Mouse (Mus musculus): ENCODE data around the gene Tspan5. TPM values are rescaled to one million over a fixed set of nuclear protein-coding genes. Genes with fewer than 3 reads are reported as not detected.

The Tspan5 gene
- polyA plus RNA-seq, 2 experiments, result 2.0 to 2.9 TPM

GRCm38 (mm10) chr3:138909313-138909712, 167.3 kb downstream of the Tspan5 start:
- Histone ChIP-seq H3K4me3 (ENCODE audit: insufficient read depth in 1 of 2, low read depth in 2 of 2, low read length in 2 of 2) (no peak overlapping the region), H3K36me3 (replicated peaks; ENCODE audit: control insufficient read depth, insufficient read depth, low read depth) (no peaks in the 10 kb centered on the region), H3K27ac (no peak overlapping the region), H3K27me3 (ENCODE audit: control insufficient read depth, insufficient read depth, low read length) (no peaks in the 10 kb centered on the region), H3K4me2 (ENCODE audit: low read depth) (no peak overlapping the region), H3K9me3 (ENCODE audit: control insufficient read depth, low read length) (no peaks in the 10 kb centered on the region), H3K4me1 (replicated peaks; ENCODE audit: control insufficient read depth in 2 of 2, insufficient read depth in 2 of 2, low read length in 1 of 2) (no peaks in the 10 kb centered on the region), H3K9ac (replicated peaks) (no peak overlapping the region)
- ATAC-seq (ENCODE audit: insufficient read depth), result no peak
- TF ChIP-seq EP300 (IDR thresholded peaks at IDR 0.05; ENCODE audit: low read depth) (no peak), CTCF (IDR thresholded peaks at IDR 0.05; ENCODE audit: low read depth) (no peak)
- WGBS (ENCODE audit: insufficient replicate concordance), result 69% methylated on average over 2 of the region's 2 CpGs
- no peak for DNase-seq (ENCODE audit: low read depth in 3 of 3, low spot score in 3 of 3)

- Histone ChIP-seq H3K4me2 (ENCODE audit: low read depth) (no peak overlapping the region), H3K27me3 (ENCODE audit: control insufficient read depth, insufficient read depth, low read length) (no peaks in the 10 kb centered on the region), H3K36me3 (replicated peaks; ENCODE audit: control insufficient read depth, insufficient read depth, low read depth) (no peaks in the 10 kb centered on the region), H3K4me3 (ENCODE audit: insufficient read depth in 1 of 2, low read depth in 2 of 2, low read length in 2 of 2) (no peak overlapping the region), H3K4me1 (replicated peaks; ENCODE audit: control insufficient read depth in 2 of 2, insufficient read depth in 2 of 2, low read length in 1 of 2) (no peaks in the 10 kb centered on the region), H3K9ac (replicated peaks) (no peak overlapping the region), H3K9me3 (ENCODE audit: control insufficient read depth, low read length) (no peaks in the 10 kb centered on the region), H3K27ac (no peak overlapping the region)
- ATAC-seq (ENCODE audit: insufficient read depth) (no peak), DNase-seq (ENCODE audit: low read depth in 3 of 3, low spot score in 3 of 3) (no peak)
- TF ChIP-seq EP300 (IDR thresholded peaks at IDR 0.05; ENCODE audit: low read depth) (no peak), CTCF (IDR thresholded peaks at IDR 0.05; ENCODE audit: low read depth) (no peak)
- WGBS (ENCODE audit: insufficient replicate concordance), result 67% methylated on average over 8 of the region's 8 CpGs
Observed at GRCm38 (mm10) chr3:138912504-138912903, 170.5 kb downstream of the Tspan5 start.

GRCm38 (mm10) chr3:138914626-138915288, 172.8 kb downstream of the Tspan5 start:
- DNase-seq (ENCODE audit: low read depth in 3 of 3, low spot score in 3 of 3) (no peak), ATAC-seq (ENCODE audit: insufficient read depth) (no peak)
- TF ChIP-seq CTCF (IDR thresholded peaks at IDR 0.05; ENCODE audit: low read depth) (no peak), EP300 (IDR thresholded peaks at IDR 0.05; ENCODE audit: low read depth) (no peak)
- no peak overlapping the region for H3K4me3 ChIP-seq (ENCODE audit: insufficient read depth in 1 of 2, low read depth in 2 of 2, low read length in 2 of 2)
- no peak overlapping the region for H3K9ac ChIP-seq (replicated peaks)
- H3K27me3 ChIP-seq (ENCODE audit: control insufficient read depth, insufficient read depth, low read length), result no peaks in the 10 kb centered on the region
- H3K36me3 ChIP-seq (replicated peaks; ENCODE audit: control insufficient read depth, insufficient read depth, low read depth), result no peaks in the 10 kb centered on the region
- H3K9me3 ChIP-seq (ENCODE audit: control insufficient read depth, low read length), result no peaks in the 10 kb centered on the region
- no peak overlapping the region for H3K27ac ChIP-seq
- no peak overlapping the region for H3K4me2 ChIP-seq (ENCODE audit: low read depth)
- no peaks in the 10 kb centered on the region for H3K4me1 ChIP-seq (replicated peaks; ENCODE audit: control insufficient read depth in 2 of 2, insufficient read depth in 2 of 2, low read length in 1 of 2)
- WGBS (ENCODE audit: insufficient replicate concordance), result 46% methylated on average over 8 of the region's 8 CpGs

GRCm38 (mm10) chr3:138916591-138916990, 174.6 kb downstream of the Tspan5 start:
- H3K9me3 ChIP-seq (ENCODE audit: control insufficient read depth, low read length), result no peaks in the 10 kb centered on the region
- no peak overlapping the region for H3K4me3 ChIP-seq (ENCODE audit: insufficient read depth in 1 of 2, low read depth in 2 of 2, low read length in 2 of 2)
- H3K27ac ChIP-seq, result no peak overlapping the region
- no peaks in the 10 kb centered on the region for H3K4me1 ChIP-seq (replicated peaks; ENCODE audit: control insufficient read depth in 2 of 2, insufficient read depth in 2 of 2, low read length in 1 of 2)
- H3K36me3 ChIP-seq (replicated peaks; ENCODE audit: control insufficient read depth, insufficient read depth, low read depth), result no peaks in the 10 kb centered on the region
- H3K9ac ChIP-seq (replicated peaks), result no peak overlapping the region
- WGBS (ENCODE audit: insufficient replicate concordance), result 71% methylated on average over 4 of the region's 4 CpGs
- H3K4me2 ChIP-seq (ENCODE audit: low read depth), result no peak overlapping the region
- no peak for ATAC-seq (ENCODE audit: insufficient read depth)
- no peak for DNase-seq (ENCODE audit: low read depth in 3 of 3, low spot score in 3 of 3)
- no peaks in the 10 kb centered on the region for H3K27me3 ChIP-seq (ENCODE audit: control insufficient read depth, insufficient read depth, low read length)
- TF ChIP-seq CTCF (IDR thresholded peaks at IDR 0.05; ENCODE audit: low read depth), result no peak
- no peak for TF ChIP-seq EP300 (IDR thresholded peaks at IDR 0.05; ENCODE audit: low read depth)

GRCm38 (mm10) chr3:138917016-138917415, 175.0 kb downstream of the Tspan5 start:
- no peaks in the 10 kb centered on the region for H3K4me1 ChIP-seq (replicated peaks; ENCODE audit: control insufficient read depth in 2 of 2, insufficient read depth in 2 of 2, low read length in 1 of 2)
- H3K27me3 ChIP-seq (ENCODE audit: control insufficient read depth, insufficient read depth, low read length), result no peaks in the 10 kb centered on the region
- H3K4me3 ChIP-seq (ENCODE audit: insufficient read depth in 1 of 2, low read depth in 2 of 2, low read length in 2 of 2), result no peak overlapping the region
- WGBS (ENCODE audit: insufficient replicate concordance), result 60% methylated on average over 4 of the region's 4 CpGs
- H3K9ac ChIP-seq (replicated peaks), result no peak overlapping the region
- TF ChIP-seq EP300 (IDR thresholded peaks at IDR 0.05; ENCODE audit: low read depth) (no peak), CTCF (IDR thresholded peaks at IDR 0.05; ENCODE audit: low read depth) (no peak)
- H3K9me3 ChIP-seq (ENCODE audit: control insufficient read depth, low read length), result no peaks in the 10 kb centered on the region
- DNase-seq (ENCODE audit: low read depth in 3 of 3, low spot score in 3 of 3) (no peak), ATAC-seq (ENCODE audit: insufficient read depth) (no peak)
- no peaks in the 10 kb centered on the region for H3K36me3 ChIP-seq (replicated peaks; ENCODE audit: control insufficient read depth, insufficient read depth, low read depth)
- no peak overlapping the region for H3K27ac ChIP-seq
- no peak overlapping the region for H3K4me2 ChIP-seq (ENCODE audit: low read depth)

Measured in liver, embryonic 14.5 days (tissue).